Mouse (Mus musculus) heart, embryonic 12.5 days (tissue): ENCODE measurements around the gene Mfn2. TPM values are rescaled to one million over a fixed set of nuclear protein-coding genes. Genes with fewer than 3 reads are reported as not detected.

ENCODE experiments used
- ATAC-seq: fragments of 200-750 bp; cut with Nextera tagmentation; 2 replicates; pipeline ENCODE4 v1.8.0; 2017; ENCODE audit warnings: moderate TSS enrichment, moderate library complexity; ENCODE audit not compliant: insufficient number of reproducible peaks, low FRiP score
- H3K27ac ChIP-seq: fragments of 300-500 bp; sonication (generic); 2 replicates; pipeline ENCODE4 v1.5.1; 2016; ENCODE audit warnings: mild to moderate bottlenecking, moderate library complexity; ENCODE audit not compliant: poor library complexity, severe bottlenecking
- H3K27me3 ChIP-seq: fragments of 300-500 bp; sonication (generic); replicated peaks from 2 replicates; pipeline ENCODE4 v1.6.1; 2016; ENCODE audit warnings: mild to moderate bottlenecking, moderate library complexity
- H3K36me3 ChIP-seq: fragments of 300-500 bp; sonication (generic); 2 replicates; pipeline ENCODE4 v1.6.1; 2016; ENCODE audit warnings: mild to moderate bottlenecking, moderate library complexity
- H3K4me1 ChIP-seq: fragments of 300-500 bp; sonication (generic); replicated peaks from 2 replicates; pipeline ENCODE4 v1.6.1; 2016; ENCODE audit warnings: mild to moderate bottlenecking
- H3K4me2 ChIP-seq: fragments of 300-500 bp; sonication (generic); 2 replicates; pipeline ENCODE4 v1.6.1; 2016; ENCODE audit warnings: mild to moderate bottlenecking, moderate library complexity
- H3K4me3 ChIP-seq: fragments of 300-500 bp; sonication (generic); 2 replicates; pipeline ENCODE4 v1.5.1; 2016; ENCODE audit warnings: mild to moderate bottlenecking
- H3K9ac ChIP-seq: fragments of 300-500 bp; sonication (generic); 2 replicates; pipeline ENCODE4 v1.6.1; 2016; ENCODE audit warnings: mild to moderate bottlenecking, moderate library complexity
- H3K9me3 ChIP-seq: fragments of 300-500 bp; sonication (generic); replicated peaks from 2 replicates; pipeline ENCODE4 v1.6.1; 2016; ENCODE audit warnings: mild to moderate bottlenecking, moderate library complexity
- WGBS: fragments of 180-500 bp; shearing (Covaris S2); methylation state at CpG from one replicate; pipeline ENCODE4 v1.1.7; 2016; 5-methylcytosine and 5-hydroxymethylcytosine counted together
- polyA plus RNA-seq: library from polyadenylated mRNA; unstranded; fragments of >200 nt; fragmentation: Nextera tagmentation; extraction: Ambion mirVana; gene quantifications from 2 replicates; pipeline ENCODE4 v1.2.1, GENCODE M21; 2016

Gene Mfn2
- polyA plus RNA-seq, 1 experiment from 2014 or later, result 123 TPM

DNA sequence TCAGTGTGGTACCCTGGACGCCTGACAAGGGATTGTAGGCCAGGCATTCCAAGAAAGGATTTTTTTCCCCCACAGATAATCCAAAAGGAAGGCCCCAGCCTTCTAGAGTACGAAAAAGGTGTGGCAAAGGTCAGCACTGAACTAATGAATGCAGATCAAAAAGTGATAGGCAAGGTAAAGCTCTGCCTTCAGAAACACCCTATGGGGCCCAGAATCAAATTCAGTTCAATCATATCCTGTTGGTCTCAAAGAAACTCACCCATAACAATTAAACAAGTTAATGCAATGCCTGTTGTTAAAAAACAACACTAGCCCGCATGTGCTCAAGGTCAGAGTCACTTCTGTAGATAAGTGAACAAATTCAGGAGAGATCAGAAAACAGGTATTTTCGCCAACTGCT, 80.1 kb downstream of the Mfn2 start:
- Histone ChIP-seq H3K4me2 (no peak overlapping the region), H3K36me3 (peaks cover 65% of the 10 kb centered on the region), H3K4me1 (no peaks in the 10 kb centered on the region), H3K9me3 (peaks cover 47% of the 10 kb centered on the region), H3K27ac (no peak overlapping the region), H3K9ac (no peak overlapping the region), H3K27me3 (no peaks in the 10 kb centered on the region), H3K4me3 (no peak overlapping the region)
- ATAC-seq, result no peak
- WGBS, result 91% methylated on average over 4 of the region's 4 CpGs

Other genes with a start within 250 kb of the Mfn2 start
- gene Zfp534, start 202.2 kb downstream of the Mfn2 start, polyA plus RNA-seq, result not detected in 2 replicates
- 9.1 and 11.0 TPM in 2 replicates for gene Zfp984, start 94.9 kb downstream of the Mfn2 start, polyA plus RNA-seq
- 5.0 and 5.9 TPM in 2 replicates for gene Zfp933, start 56.3 kb downstream of the Mfn2 start, polyA plus RNA-seq
- gene Miip, start 35.9 kb downstream of the Mfn2 start, polyA plus RNA-seq, result 23.4 and 26.3 TPM in 2 replicates
- 9.0 and 9.1 TPM in 2 replicates for gene Fv1, start 35.7 kb downstream of the Mfn2 start, polyA plus RNA-seq
- 46.9 and 49.6 TPM in 2 replicates for gene Plod1, start 32.1 kb upstream of the Mfn2 start, polyA plus RNA-seq
- 24.6 and 24.9 TPM in 2 replicates for gene 2510039O18Rik, start 36.2 kb upstream of the Mfn2 start, polyA plus RNA-seq
- 276 and 282 TPM in 2 replicates for gene Nppb, start 81.1 kb upstream of the Mfn2 start, polyA plus RNA-seq
- gene Nppa, start 96.0 kb upstream of the Mfn2 start, polyA plus RNA-seq, result 5,688 and 5,948 TPM in 2 replicates
- 7.8 and 9.3 TPM in 2 replicates for gene Clcn6, start 134.1 kb upstream of the Mfn2 start, polyA plus RNA-seq
- gene Mthfr, start 134.4 kb upstream of the Mfn2 start, polyA plus RNA-seq, result 15.5 and 17.0 TPM in 2 replicates
- gene Agtrap, start 183.3 kb upstream of the Mfn2 start, polyA plus RNA-seq, result 18.9 and 19.8 TPM in 2 replicates
- gene Mad2l2, start 225.7 kb upstream of the Mfn2 start, polyA plus RNA-seq, result 36.6 and 39.3 TPM in 2 replicates
- gene Draxin, start 226.0 kb upstream of the Mfn2 start, polyA plus RNA-seq, result 0.05 and 0.08 TPM in 2 replicates
- gene Fbxo6, start 247.4 kb upstream of the Mfn2 start, polyA plus RNA-seq, result 20.2 and 22.9 TPM in 2 replicates